Mouse (Mus musculus) CH12F3 (cell line): Measurements from ENCODE around the gene Astl.
"Not testable (repeated sequence)": the region's sequence is repeated elsewhere in the genome, so short reads cannot be mapped to it uniquely, and the experiment has no call there.

Source experiments
- in situ Hi-C: fragments of 300-500 bp; cut with MboI; formaldehyde crosslinking; loops from 2 replicates; pipeline ENCODE4 v1.14.3; 2020; ENCODE audit warnings: low sequenced_read_pairs

The Astl gene

DNA sequence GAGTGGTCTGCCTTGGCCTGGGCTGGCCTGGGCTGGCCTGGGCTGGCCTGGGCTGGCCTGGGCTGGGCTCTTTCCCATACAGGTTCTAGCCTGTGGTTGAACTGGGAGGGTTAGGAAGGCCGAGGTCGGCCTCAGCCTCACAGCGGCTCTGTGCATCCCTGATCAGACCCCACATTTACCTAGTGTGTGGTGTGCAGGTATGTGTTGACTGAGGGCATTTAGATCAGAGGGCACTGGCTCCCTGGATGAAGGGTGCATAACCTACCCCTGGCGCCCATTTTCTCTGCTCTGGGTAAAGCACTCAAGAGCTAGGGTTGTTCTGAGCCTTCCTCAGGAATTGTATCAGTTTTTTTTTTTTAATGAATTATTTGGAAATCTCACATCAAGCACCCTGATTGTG lies at the start of gene Astl:
Gene Astl, plus strand, starts transcription at position 224 of the 400 bp plus-strand sequence.
- in situ Hi-C loops, result no loop called here

DNA sequence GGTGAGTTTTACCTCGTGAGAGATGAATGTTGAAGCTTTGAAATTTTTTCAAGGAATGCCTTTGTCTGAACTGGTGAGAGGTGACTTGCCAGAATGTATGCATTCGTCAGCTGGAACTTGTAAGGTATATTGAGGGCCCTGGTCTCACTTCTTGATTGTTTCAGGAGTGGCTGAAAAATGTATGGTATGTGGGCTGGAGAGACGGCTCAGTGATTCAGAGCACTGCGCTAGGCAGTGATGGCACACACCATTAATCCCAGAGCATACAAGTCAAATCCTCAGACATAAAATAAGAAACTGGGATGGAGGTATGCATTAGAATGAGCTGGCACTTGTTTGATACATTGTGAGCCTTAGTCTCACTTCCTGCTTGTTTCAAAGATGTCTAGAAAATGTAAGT lies 46.2 kb upstream of the Astl start:
- in situ Hi-C loops, result no loop called here

DNA sequence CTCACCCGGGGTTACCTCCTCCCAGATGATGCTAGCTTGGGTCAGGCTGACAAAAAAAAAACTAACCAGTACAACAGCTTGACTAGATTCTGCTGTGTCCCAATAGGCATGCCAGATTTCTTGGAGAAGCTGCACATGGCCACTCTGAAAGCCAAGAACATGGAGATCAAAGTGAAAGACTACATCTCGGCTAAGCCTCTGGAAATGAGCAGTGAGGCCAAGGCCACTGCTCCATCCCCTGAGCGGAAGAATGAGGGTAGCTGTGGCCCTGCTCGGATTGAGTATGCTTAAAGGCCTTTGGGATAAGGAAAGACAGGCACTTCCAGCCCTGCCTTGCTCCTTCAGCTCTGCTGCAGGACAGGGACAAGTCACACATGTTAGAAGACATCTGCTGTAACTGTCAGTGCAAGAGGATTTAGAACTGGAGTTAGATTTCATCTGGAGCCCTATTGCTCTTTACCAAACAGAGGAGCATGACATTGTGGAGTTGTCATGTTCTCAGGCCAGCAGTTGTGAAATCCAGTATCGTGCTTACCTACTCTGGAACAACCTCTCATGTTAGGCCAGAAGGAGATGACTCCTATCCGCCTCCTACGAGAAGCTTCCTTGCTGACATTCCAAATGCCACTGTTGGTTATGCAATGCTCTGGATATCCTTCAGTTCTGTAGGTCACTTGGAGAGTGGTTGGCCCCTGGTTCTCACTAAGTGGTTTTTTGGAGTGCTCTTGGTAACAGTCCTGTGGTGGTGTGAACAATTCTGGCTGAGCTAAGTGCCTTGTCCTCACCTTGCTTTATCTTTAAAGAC lies 41.2 kb upstream of the Astl start:
- in situ Hi-C loops, result no loop called here

DNA sequence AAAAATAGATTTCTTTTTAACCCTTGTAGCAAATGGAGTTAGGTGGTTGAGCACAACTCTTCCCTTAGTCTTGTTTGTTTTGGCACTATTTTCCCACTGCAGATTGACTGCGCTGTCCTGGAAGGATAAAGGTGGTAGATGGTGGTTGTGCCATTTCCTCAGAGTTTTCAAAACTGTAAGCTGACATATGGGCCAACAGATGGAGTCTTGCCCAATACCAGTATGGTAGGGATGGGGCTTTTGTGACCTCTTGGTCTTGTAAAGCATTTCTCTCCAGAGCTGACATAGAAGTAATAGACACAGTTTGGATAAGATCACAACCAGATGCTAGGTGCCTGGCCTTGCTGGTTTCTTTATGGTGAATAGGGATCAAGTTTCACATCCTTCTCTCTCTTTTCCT lies 40.4 kb upstream of the Astl start:
- in situ Hi-C loops, result no loop called here

DNA sequence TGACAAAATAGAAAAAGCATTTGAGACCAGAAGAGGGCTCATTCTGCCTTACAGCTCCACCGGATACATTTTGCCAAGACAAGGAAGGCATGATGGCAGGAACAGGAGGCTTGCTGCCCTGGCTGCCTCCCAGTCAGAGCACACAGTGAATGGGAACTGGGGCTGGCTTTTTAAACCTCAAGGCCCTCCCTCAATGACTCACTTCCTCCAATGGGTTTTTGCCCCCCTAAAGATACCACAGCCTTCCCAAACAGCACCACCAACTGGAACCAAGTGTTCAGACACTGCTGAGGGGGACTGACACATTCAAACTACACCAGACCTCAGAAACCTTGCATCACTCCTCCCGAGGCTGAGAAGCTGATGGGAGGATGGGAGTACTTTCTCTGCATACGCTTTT lies 37.7 kb upstream of the Astl start:
- in situ Hi-C loops, result no loop called here

DNA sequence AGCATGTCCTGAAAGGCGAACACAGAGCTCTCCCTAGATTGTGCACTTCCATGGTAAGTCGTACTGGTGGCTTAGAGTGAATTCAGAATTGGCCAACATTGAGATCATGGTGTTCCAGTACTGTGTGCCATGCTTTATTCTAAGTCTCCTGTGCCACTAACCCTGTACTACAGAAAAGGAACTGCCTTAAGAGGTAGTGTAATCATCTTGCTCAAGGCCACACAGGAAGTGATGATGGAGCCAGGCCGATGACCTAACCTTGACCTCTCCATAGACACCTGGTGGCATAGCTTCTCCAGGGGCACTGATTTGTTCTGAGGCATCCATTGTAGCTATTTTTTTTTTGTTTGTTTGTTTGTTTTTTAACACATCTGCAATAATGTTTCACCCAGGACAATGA lies 36.6 kb upstream of the Astl start:
- in situ Hi-C loops, result no loop called here

DNA sequence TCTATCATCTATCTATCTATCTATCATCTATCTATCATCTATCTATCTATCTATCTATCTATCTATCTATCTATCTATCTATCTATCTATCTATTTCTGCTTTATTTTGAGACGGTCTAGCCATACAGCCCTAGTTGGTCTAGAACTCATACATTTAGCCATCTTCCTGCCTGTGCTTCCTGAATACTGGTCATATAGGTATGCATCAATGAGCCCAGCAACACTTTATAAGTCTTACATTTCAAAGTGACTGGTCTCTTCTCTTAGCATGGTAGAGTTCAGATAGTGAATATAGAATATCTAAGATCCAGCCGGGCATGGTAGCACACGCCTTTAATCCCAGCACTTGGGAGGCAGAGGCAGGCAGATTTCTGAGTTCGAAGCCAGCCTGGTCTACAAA lies 34.2 kb upstream of the Astl start:
- in situ Hi-C loops, result not testable (repeated sequence)

DNA sequence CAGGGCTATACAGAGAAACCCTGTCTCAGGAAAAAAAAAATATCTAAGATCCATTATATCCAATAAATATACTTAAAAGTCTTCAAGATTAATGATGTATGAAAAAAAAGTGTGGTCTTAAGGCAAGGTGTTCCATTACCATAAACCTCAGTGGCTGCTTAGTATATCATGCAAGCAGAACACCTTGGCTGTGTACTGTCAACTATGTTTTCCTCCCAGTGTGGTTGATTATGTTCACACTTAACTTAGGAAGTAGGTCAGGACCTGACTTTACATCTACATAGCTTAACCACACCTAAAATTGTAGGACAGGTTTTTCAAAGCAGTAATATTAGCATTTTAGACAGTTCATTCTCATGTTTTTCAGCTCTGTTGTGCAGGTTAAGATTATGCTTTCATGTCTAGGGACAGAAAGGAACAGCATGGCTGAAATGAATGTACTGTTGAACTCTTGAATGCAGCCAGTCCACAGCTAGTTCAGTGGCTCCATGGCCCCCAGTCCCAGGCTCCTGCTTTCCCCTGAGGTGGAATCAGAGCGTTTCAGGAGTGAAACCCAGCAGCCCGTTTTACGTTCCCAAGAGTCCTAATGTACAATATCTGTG lies 33.7 kb upstream of the Astl start:
- in situ Hi-C loops, result loop anchor here (5.0 kb wide), 1 partner anchor 38 kb away; no protein-coding TSS in a partner anchor

DNA sequence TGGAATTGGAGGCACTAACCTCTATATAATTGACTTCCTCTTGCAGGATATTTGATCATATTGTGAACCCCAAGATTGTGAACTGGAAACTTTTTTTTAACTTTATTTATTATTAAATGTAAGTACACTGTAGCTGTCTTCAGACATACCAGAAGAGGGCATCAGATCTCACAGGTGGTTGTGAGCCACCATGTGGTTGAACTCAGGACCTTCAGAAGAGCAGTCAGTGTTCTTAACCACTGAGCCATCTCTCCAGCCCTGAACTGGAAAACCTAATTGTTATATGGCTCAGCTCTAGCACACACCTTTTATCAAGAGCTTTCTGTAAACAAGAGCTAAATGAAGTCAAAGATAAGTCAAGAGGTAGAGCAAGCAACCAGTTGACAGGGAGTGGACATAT lies 32.3 kb upstream of the Astl start:
- in situ Hi-C loops, result loop anchor here (5.0 kb wide), 1 partner anchor 36 kb away; no protein-coding TSS in a partner anchor

DNA sequence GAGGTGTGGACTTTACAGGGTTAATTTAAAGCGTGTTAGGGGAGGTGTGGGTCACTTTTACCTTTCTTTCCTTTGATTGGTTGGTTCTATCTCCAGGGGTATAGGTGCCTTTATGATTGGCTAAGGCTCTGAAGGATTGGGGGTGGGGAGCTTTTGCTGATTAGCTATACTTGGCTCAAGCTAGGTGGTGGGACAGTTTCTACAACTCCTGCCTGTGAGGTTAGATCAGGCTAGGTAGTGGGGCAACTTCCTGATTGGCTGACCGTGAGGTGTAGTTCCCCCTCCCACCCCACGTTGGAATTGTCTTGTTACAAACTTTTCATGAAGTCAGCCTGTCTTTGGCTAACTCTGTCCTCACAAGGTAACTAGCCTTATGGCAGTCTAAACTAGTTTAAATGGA lies 31.3 kb upstream of the Astl start:
- in situ Hi-C loops, result loop anchor here (5.0 kb wide), 1 partner anchor 35 kb away; no protein-coding TSS in a partner anchor

DNA sequence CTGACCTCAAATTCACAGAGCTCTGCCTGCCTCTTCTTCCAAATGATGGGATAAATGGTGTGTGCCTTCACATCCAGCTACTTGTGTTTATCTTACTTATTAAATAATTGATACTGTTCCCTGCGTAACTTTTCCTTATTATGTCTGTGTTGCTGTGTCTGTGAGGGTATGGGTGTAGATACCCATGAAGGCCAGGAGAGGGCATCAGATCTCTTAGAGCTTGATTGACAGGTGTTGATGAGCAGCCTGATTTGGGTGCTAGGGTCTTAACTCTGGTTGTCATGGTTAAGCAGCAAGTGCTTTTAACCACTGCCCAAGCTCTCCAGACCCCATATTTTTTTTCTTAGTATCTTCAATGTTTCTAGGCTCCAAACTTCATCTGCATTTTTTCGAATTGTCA lies 29.8 kb upstream of the Astl start:
- in situ Hi-C loops, result loop anchor here (5.0 kb wide), 1 partner anchor 34 kb away; no protein-coding TSS in a partner anchor

DNA sequence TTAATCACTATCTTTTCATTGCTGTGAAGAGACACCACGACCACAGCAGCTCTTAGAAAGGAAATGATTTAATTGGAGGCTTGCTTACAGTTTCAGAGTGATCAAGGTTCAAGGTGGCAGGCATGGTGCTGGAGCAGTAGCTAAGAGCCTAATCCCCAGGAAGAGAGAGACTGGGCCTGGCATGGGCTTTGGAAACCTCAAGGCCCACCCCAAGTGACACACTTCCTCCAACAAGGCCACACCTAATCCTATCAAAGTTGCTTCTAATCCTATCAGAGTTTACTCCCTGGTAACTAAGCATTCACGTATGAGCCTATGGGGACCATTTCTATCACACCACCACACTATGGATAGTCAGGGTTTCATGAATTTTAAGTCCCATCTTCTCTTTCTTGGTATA lies 28.2 kb upstream of the Astl start:
- in situ Hi-C loops, result no loop called here

DNA sequence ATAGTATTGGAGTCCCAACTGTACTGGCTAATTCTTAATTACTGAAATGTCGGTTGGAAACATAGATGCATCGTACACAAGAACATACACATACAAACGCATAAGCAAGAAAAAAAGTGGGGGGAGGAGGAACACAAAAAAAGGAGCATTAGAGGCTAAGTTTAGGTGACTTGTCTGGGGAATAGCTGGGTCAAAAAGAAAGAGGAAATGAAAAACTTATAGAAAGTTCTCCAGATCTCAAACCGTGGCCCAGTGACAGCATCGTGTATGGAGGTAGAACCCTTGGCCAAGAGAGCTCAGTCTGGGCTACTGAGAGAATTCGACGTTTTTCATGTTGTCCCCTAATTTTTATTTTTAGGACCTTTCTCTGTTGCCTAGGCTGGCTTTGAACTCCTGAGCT lies 27.8 kb upstream of the Astl start:
- in situ Hi-C loops, result no loop called here

DNA sequence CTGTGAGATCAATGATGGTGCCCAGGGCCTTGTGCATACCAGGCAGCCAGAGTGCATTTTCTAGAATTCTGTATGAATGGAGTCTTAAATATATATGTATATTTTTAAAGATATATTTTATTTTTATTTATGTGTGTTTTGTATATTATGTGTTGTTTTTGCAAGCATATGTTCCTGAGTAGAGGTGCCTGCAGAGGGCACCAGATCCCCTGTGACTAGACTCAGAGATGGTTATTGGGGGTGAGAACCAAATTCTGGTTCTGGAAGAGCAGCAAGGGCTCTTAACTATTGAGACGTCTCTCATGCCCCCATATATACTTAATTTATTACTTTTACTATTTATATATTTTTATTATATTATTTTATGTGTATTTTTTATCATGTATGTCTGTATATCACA lies 27.2 kb upstream of the Astl start:
- in situ Hi-C loops, result no loop called here

DNA sequence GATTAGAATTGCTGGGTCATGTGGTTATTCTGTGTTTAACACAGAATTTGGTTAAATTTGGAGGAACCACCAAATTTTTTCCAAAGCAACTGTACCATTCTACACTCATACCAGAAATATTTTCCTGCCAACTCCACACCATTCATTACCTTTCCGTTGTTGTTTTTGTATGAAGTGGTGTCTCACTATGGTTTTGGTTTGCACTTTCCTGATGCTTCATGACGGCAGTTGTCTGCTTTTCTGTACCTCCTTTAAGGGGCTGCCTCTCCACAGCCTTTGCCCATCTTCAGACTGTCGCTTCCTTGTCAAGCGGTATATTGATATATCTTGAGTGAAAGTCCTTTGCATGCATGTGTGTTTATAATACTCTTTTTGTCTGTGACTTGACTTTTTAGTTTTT lies 25.6 kb upstream of the Astl start:
- in situ Hi-C loops, result no loop called here

DNA sequence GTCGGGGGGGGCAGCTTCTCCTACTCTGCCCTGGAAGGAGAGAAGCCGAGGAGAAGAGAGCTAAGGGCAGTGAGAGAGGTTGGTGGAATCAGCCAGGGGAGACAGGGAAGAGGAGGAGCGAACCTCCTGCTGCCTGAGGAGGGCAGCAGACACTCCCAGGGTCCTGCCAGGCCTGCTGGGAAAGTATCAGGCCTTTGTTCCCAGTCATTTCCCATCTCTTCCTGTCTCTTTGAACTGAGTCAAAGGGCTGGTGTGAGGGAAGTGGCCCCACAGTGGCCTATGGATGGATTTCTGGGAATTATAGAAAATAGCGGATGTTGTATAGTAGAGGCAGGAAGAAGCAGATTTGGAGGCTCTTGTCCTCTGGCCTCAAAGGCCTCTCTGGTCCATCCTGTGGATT lies 24.6 kb upstream of the Astl start:
- in situ Hi-C loops, result no loop called here

DNA sequence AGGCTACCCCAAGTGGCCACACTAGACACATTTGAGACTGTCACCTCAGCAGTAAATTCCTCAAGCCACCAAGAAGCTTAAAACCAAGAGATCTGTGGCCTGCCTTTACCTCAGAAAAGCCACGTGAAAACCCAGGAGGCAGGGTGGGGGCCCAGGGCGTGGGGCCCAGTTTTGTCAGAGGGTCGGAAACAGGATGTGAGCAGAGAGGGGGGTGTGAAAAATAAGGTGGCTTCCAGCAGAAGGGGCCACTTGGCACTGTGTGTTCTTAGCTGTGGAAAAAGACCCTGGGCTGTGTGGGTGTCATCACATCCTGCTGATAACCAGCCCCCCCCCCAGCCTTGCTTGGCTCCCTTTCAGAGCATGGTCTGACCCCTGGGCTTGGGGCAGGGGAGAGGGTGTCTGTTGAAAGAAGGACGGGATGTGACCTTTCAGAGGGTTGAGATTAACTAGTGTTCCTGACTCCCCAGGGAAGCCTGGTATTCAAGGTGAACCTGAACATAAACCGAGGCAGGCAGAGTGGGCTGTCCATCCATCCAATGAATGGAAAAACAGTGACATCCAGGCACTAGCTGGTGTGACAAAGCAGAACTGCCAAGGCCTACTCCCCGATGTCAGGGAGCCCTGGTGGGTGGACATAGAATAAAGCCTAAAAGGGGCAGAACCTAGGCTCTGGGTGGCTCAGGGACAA lies 23.8 kb upstream of the Astl start:
- in situ Hi-C loops, result no loop called here

DNA sequence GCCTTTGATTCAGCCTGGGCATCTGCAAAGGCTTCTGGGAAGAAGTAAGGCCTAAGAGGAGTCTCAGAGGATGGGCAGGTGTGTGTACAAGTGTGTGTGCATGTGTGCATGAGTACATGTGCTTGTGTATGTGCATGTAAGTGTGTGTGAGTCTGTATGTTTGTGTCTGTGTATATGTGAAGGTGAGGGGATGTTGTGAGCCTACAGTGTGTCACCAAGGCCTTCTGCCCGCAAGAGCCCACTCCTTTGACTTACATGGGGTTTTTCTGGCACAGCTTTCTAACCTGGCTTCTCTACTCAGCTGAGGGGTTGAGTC lies 23.3 kb upstream of the Astl start:
- in situ Hi-C loops, result no loop called here

DNA sequence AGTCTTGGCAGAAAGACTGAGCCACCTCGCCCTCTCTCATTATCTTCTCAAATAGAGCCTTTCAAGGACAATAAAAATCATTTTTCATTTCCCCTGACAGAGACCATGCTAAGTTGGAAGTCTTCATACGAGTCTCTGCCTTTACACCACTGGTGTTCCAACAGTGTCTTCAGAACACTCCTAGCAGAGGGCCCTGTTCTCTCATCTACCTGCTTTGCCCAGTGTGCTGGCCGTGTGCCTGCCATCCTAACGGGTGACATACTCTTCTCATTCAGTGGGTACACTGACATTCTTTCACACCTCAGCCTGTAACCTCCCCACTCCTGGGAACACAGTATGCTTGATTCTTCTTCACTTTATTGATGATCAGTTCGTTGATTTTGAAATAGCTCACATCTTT lies 22.0 kb upstream of the Astl start:
- in situ Hi-C loops, result no loop called here

DNA sequence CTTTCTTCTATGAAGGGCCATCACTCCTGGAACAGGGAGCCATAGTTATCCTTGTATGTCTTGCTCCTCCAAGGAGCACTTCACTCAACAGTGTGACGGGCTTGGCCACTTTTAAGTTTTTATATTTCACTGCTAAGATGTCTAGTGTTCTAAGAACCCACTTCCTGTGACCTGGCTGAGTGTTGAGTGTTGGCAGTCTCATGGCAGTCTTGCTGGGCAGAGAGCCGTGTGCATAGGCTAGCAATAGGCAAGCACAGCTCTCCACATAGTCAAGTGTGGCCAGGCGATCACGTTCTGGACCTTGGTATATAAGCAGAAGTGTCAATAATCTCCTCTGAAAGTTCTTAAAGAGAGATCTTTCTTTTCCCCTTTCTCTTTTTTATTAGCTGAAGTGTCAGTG lies 20.3 kb upstream of the Astl start:
- in situ Hi-C loops, result no loop called here

DNA sequence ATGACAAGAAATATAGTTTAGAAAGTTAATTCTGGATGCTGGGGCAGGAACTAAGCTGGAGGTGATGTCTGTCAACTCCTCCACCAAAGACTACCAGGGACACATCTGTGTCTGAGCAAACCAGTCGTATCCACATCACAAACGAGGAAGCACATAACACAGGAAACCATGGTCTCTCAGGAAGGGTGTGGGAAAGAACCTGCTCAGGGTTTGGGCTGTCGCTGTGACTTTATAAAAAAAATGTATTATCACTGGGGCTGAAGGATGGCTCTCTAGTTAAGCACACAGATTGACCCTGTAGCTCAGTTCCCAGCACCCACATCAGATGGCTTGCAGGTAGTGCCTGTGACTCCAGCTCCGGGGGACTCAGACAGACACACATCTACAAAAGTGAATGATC lies 19.4 kb upstream of the Astl start:
- in situ Hi-C loops, result no loop called here

DNA sequence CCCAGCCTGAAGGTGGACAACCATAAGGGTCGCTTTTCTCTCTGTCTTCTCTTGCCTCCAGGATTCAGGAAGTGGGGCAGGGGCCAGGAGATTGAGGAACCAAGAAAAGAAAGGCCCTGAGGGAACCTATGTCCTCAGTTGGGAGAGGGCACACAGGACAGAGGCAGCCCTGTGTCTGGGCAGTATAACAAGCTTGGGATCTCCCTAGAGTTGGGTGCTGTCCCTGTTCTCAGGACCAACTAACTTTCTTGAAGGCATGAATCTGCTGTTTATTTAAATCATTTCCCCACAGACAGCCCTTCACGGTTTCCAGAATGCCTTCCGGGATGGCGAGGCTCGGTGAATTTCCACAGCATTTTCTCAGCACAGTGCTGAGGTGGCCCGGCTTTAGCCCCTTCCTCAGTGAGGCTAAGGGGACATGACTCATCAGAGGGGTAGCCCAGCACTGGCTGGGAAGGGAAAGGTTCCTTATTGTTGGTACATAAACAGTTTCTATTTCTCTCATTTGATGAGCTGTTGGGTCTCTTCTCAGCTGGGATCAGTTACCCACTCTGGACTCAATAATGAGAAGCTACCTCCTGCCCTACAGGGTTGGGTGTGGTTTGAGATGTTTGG lies 15.7 kb upstream of the Astl start:
- in situ Hi-C loops, result no loop called here
